Mouse (Mus musculus) bone marrow macrophage, adult 2 months (primary cell): ENCODE measurements around the gene Rgs10.

ENCODE experiments used
- CTCF ChIP-seq: IDR thresholded peaks from 2 replicates; pipeline ENCODE4 v1.5.1; 2012; ENCODE audit warnings: low read depth, mild to moderate bottlenecking, low read length, moderate library complexity
- POLR2A ChIP-seq: IDR thresholded peaks from 2 replicates; pipeline ENCODE4 v1.6.1; 2012; ENCODE audit warnings: mild to moderate bottlenecking, low read depth, low read length, borderline replicate concordance

- TF ChIP-seq POLR2A = no peak
- TF ChIP-seq CTCF = no peak
Observed at GRCm38 (mm10) chr7:128439251-128439650, 20.7 kb upstream of the Rgs10 start.
